Mouse (Mus musculus): ENCODE data around the gene Prune2. TPM values are rescaled to one million over a fixed set of nuclear protein-coding genes. Genes with fewer than 3 reads are reported as not detected.

Prune2 gene
- polyA plus RNA-seq, 1 experiment, result 61.8 TPM

DNA sequence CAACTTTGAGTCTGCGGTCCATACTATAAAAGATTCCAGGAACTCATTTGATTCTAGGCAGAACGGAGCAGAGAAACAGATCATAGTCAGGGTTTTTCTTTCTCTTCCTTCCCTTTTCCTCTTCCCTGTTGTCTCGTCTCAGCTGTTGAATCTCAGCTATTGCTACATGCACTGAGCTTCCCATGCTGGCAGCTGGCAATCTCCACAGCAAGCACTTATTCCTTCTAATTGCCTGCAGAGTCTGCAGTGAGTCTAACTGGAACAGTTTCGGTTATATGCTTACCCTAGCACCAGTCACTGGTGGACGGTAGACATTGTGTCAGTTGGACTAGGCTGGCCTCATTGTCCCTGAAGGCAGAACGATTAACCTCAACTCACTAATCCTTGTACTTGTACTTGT lies 188.3 kb downstream of the Prune2 start:
- H3K4me2 ChIP-seq (ENCODE audit: low read depth), result peak overlapping the region; percentile 63
- no peaks in the 10 kb centered on the region for H3K27me3 ChIP-seq (ENCODE audit: control insufficient read depth, insufficient read depth, insufficient read length)
- TF ChIP-seq TCF12 (IDR thresholded peaks at IDR 0.05; ENCODE audit: insufficient read depth, poor library complexity, severe bottlenecking) (no peak), E2F4 (IDR thresholded peaks at IDR 0.05; ENCODE audit: insufficient read depth) (no peak), TCF3 (IDR thresholded peaks at IDR 0.05; ENCODE audit: insufficient read length, low read depth) (no peak), USF1 (IDR thresholded peaks at IDR 0.05; ENCODE audit: low read depth) (no peak), MYOD1 (IDR thresholded peaks at IDR 0.05; ENCODE audit: control insufficient read depth in 1 of 3, insufficient read length in 2 of 3, low read depth in 2 of 3) (no peak), POLR2AphosphoS2 (IDR thresholded peaks at IDR 0.05; ENCODE audit: insufficient read length, low read depth) (no peak), MYOG (IDR thresholded peaks at IDR 0.05; ENCODE audit: control insufficient read depth in 1 of 3, insufficient read depth in 1 of 3, insufficient read length in 2 of 3, low read depth in 2 of 3) (no peak), CEBPB (IDR thresholded peaks at IDR 0.05; ENCODE audit: insufficient read depth, poor library complexity, severe bottlenecking) (no peak), SRF (IDR thresholded peaks at IDR 0.05; ENCODE audit: control insufficient read depth, insufficient read length, low read depth) (no peak), POLR2A (IDR thresholded peaks at IDR 0.05; ENCODE audit: insufficient read length, low read depth) (no peak), REST (IDR thresholded peaks at IDR 0.05; ENCODE audit: insufficient read depth, insufficient read length) (no peak), MAX (IDR thresholded peaks at IDR 0.05; ENCODE audit: low read depth) (no peak)
- no peak overlapping the region for H3K4me3 ChIP-seq
- H3K79me2 ChIP-seq (ENCODE audit: control insufficient read depth, insufficient read depth), result peaks cover 53% of the 10 kb centered on the region
- peaks cover 4% of the 10 kb centered on the region for H3K36me3 ChIP-seq (ENCODE audit: control insufficient read depth, insufficient read depth)
- H3ac ChIP-seq (ENCODE audit: control insufficient read depth, insufficient read length), result no peak overlapping the region

GRCm38 (mm10) chr19:17150064-17150463 lies 194.1 kb downstream of the Prune2 start:
- Histone ChIP-seq H3K4me2 (ENCODE audit: low read depth) (no peak overlapping the region), H3K36me3 (ENCODE audit: control insufficient read depth, insufficient read depth) (peaks cover 9% of the 10 kb centered on the region), H3ac (ENCODE audit: control insufficient read depth, insufficient read length) (no peak overlapping the region), H3K27me3 (ENCODE audit: control insufficient read depth, insufficient read depth, insufficient read length) (no peaks in the 10 kb centered on the region), H3K4me3 (no peak overlapping the region), H3K79me2 (ENCODE audit: control insufficient read depth, insufficient read depth) (peaks cover 57% of the 10 kb centered on the region)
- TF ChIP-seq USF1 (IDR thresholded peaks at IDR 0.05; ENCODE audit: low read depth), result no peak
- no peak for TF ChIP-seq MAX (IDR thresholded peaks at IDR 0.05; ENCODE audit: low read depth)
- no peak for TF ChIP-seq TCF3 (IDR thresholded peaks at IDR 0.05; ENCODE audit: insufficient read length, low read depth)
- no peak for TF ChIP-seq POLR2A (IDR thresholded peaks at IDR 0.05; ENCODE audit: insufficient read length, low read depth)

- peaks cover 40% of the 10 kb centered on the region for H3K79me2 ChIP-seq (ENCODE audit: control insufficient read depth, insufficient read depth)
- H3ac ChIP-seq (ENCODE audit: control insufficient read depth, insufficient read length), result no peak overlapping the region
- H3K4me3 ChIP-seq, result no peak overlapping the region
- no peaks in the 10 kb centered on the region for H3K27me3 ChIP-seq (ENCODE audit: control insufficient read depth, insufficient read depth, insufficient read length)
- no peak for TF ChIP-seq CEBPB (IDR thresholded peaks at IDR 0.05; ENCODE audit: insufficient read depth, poor library complexity, severe bottlenecking)
- no peak for TF ChIP-seq TCF3 (IDR thresholded peaks at IDR 0.05; ENCODE audit: insufficient read length, low read depth)
- no peak for TF ChIP-seq REST (IDR thresholded peaks at IDR 0.05; ENCODE audit: insufficient read depth, insufficient read length)
- no peak for TF ChIP-seq POLR2A (IDR thresholded peaks at IDR 0.05; ENCODE audit: insufficient read length, low read depth)
- TF ChIP-seq USF1 (IDR thresholded peaks at IDR 0.05; ENCODE audit: low read depth), result no peak
- H3K4me2 ChIP-seq (ENCODE audit: low read depth), result no peak overlapping the region
- H3K36me3 ChIP-seq (ENCODE audit: control insufficient read depth, insufficient read depth), result peaks cover 10% of the 10 kb centered on the region
Measured at GRCm38 (mm10) chr19:17151781-17152180, 195.9 kb downstream of the Prune2 start.

GRCm38 (mm10) chr19:17152461-17152860 lies 196.5 kb downstream of the Prune2 start:
- TF ChIP-seq MAX (IDR thresholded peaks at IDR 0.05; ENCODE audit: low read depth) (no peak), CEBPB (IDR thresholded peaks at IDR 0.05; ENCODE audit: insufficient read depth, poor library complexity, severe bottlenecking) (no peak), E2F4 (IDR thresholded peaks at IDR 0.05; ENCODE audit: insufficient read depth) (no peak), REST (IDR thresholded peaks at IDR 0.05; ENCODE audit: insufficient read depth, insufficient read length) (no peak)
- Histone ChIP-seq H3K27me3 (ENCODE audit: control insufficient read depth, insufficient read depth, insufficient read length) (no peaks in the 10 kb centered on the region), H3ac (ENCODE audit: control insufficient read depth, insufficient read length) (no peak overlapping the region), H3K36me3 (ENCODE audit: control insufficient read depth, insufficient read depth) (peaks cover 10% of the 10 kb centered on the region), H3K4me3 (no peak overlapping the region), H3K79me2 (ENCODE audit: control insufficient read depth, insufficient read depth) (peaks cover 34% of the 10 kb centered on the region), H3K4me2 (ENCODE audit: low read depth) (no peak overlapping the region)

DNA sequence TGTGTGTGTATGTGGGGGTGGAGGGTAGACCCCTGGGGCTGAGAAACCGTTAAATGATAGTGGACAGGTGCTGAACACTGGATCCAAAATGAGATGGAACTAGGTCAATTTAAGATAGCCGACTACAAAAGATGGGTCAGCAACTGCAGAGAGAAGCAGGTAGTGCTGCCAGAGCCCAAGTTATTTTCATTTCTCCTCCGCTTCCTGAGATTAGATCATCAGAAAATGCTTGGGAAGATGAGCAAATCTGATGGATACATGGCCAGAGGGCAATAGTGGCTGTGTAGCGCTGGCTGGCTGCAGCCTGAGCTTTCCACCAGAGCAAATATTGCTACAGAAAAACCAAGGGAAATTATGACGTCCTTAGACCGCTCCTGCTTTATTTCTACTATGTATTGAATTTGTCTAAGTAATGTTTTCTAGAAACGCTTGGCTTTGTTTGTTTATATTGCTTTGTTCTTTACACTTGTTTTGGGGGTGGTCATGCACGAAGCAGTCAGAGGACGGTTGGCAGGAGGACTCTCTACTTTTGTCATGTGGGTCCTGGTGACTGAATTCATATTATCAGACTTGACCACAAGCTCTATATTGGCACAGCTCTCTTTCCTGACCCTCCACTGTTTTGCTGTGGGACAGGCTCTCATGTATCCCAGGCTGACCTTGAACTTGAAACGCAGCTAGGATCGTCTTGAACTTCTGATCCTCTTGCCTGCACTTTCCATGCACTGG lies 198.2 kb downstream of the Prune2 start:
- Histone ChIP-seq H3K36me3 (ENCODE audit: control insufficient read depth, insufficient read depth) (peaks cover 10% of the 10 kb centered on the region), H3K79me2 (ENCODE audit: control insufficient read depth, insufficient read depth) (peaks cover 20% of the 10 kb centered on the region), H3K4me3 (no peak overlapping the region), H3K4me2 (ENCODE audit: low read depth) (no peak overlapping the region), H3K27me3 (ENCODE audit: control insufficient read depth, insufficient read depth, insufficient read length) (no peaks in the 10 kb centered on the region), H3ac (ENCODE audit: control insufficient read depth, insufficient read length) (no peak overlapping the region)
- TF ChIP-seq CEBPB (IDR thresholded peaks at IDR 0.05; ENCODE audit: insufficient read depth, poor library complexity, severe bottlenecking), result no peak

DNA sequence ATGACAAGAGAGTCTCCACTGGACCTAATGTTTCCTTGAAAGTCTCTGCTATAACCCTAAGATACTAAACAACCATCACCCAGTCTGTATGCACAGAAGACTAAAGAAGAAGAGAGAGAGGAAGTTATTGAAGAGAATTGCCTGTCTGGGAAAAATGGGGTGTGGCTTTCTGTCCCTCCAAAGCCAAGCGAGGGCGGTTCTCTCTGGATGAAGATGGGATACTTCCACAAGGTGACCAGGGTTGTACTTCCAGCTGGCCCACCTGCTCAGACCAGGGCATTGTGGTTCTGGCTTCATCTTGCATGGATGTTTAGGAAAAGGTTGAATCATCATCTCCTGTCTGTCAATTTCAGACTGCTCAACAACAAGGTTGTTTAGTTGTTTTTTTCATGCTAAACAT lies 199.3 kb downstream of the Prune2 start:
- H3K4me3 ChIP-seq, result no peak overlapping the region
- H3K27me3 ChIP-seq (ENCODE audit: control insufficient read depth, insufficient read depth, insufficient read length), result no peaks in the 10 kb centered on the region
- no peak for TF ChIP-seq TCF12 (IDR thresholded peaks at IDR 0.05; ENCODE audit: insufficient read depth, poor library complexity, severe bottlenecking)
- no peak for TF ChIP-seq POLR2A (IDR thresholded peaks at IDR 0.05; ENCODE audit: insufficient read length, low read depth)
- no peak for TF ChIP-seq E2F4 (IDR thresholded peaks at IDR 0.05; ENCODE audit: insufficient read depth)
- TF ChIP-seq SRF (IDR thresholded peaks at IDR 0.05; ENCODE audit: control insufficient read depth, insufficient read length, low read depth), result no peak
- peaks cover 10% of the 10 kb centered on the region for H3K36me3 ChIP-seq (ENCODE audit: control insufficient read depth, insufficient read depth)
- no peak overlapping the region for H3ac ChIP-seq (ENCODE audit: control insufficient read depth, insufficient read length)
- H3K79me2 ChIP-seq (ENCODE audit: control insufficient read depth, insufficient read depth), result peaks cover 11% of the 10 kb centered on the region
- no peak overlapping the region for H3K4me2 ChIP-seq (ENCODE audit: low read depth)

Data from myocyte (in vitro differentiated cells).